Mouse (Mus musculus) common myeloid progenitor, adult 5-6 weeks (primary cell): ENCODE results near the gene Gfi1b. TPM values are rescaled to one million over a fixed set of nuclear protein-coding genes. Genes with fewer than 3 reads are reported as not detected.
A peak's percentile ranks its signal among the peaks of the same experiment; 100 is the strongest.

Experiments used
- ATAC-seq: replicated peaks from 2 replicates; pipeline ENCODE4 v1.8.0; 2016; ENCODE audit warnings: low read depth, mild to moderate bottlenecking, moderate TSS enrichment, inconsistent platforms; ENCODE audit not compliant: poor library complexity, severe bottlenecking
- total RNA-seq: library from RNA; stranded (forward); fragments of 200-1000, 187-1606 nt; gene quantifications from 2 replicates; pipeline ENCODE4 v1.2.3, GENCODE M21; 2017

Gfi1b gene
- 29.5 and 30.7 TPM in 2 replicates for total RNA-seq

GRCm38 (mm10) chr2:28621664-28622171, at the start of gene Gfi1b:
Gfi1b (minus strand) TSS chr2:28621982.
- ATAC-seq: peak; percentile 77

- ATAC-seq: no peak
Observed at GRCm38 (mm10) chr2:28671438-28671837, 49.7 kb upstream of the Gfi1b start.

GRCm38 (mm10) chr2:28665818-28666217, 44.0 kb upstream of the Gfi1b start:
- no peak for ATAC-seq

GRCm38 (mm10) chr2:28662891-28663290, 41.1 kb upstream of the Gfi1b start:
- no peak for ATAC-seq

- ATAC-seq: no peak
Observed at GRCm38 (mm10) chr2:28656216-28656615, 34.4 kb upstream of the Gfi1b start.

- ATAC-seq: peak; percentile 58; the same call in 1 of the 2 replicates
Observed at GRCm38 (mm10) chr2:28654295-28654694, 32.5 kb upstream of the Gfi1b start.

GRCm38 (mm10) chr2:28653351-28653750, 31.6 kb upstream of the Gfi1b start:
- ATAC-seq: no peak

- ATAC-seq: no peak
Observed at GRCm38 (mm10) chr2:28650526-28650925, 28.7 kb upstream of the Gfi1b start.

GRCm38 (mm10) chr2:28643081-28643480, 21.3 kb upstream of the Gfi1b start:
- ATAC-seq: no peak

GRCm38 (mm10) chr2:28641435-28641941, 19.7 kb upstream of the Gfi1b start:
- ATAC-seq: no peak

GRCm38 (mm10) chr2:28640461-28641424, 19.0 kb upstream of the Gfi1b start, which contains the start of gene Tsc1:
Tsc1 (plus strand) TSS chr2:28641228.
- ATAC-seq: peak; percentile 94

GRCm38 (mm10) chr2:28639794-28640193, 18.0 kb upstream of the Gfi1b start:
- ATAC-seq: no peak

- ATAC-seq: no peak
Observed at GRCm38 (mm10) chr2:28638886-28639285, 17.1 kb upstream of the Gfi1b start.

- no peak for ATAC-seq
Observed at GRCm38 (mm10) chr2:28638352-28638751, 16.6 kb upstream of the Gfi1b start.

- ATAC-seq: no peak
Observed at GRCm38 (mm10) chr2:28637106-28637845, 15.5 kb upstream of the Gfi1b start.

GRCm38 (mm10) chr2:28635199-28635598, 13.4 kb upstream of the Gfi1b start:
- ATAC-seq: no peak

- ATAC-seq: peak; percentile 77; the same call in 1 of the 2 replicates
Observed at GRCm38 (mm10) chr2:28633136-28633535, 11.4 kb upstream of the Gfi1b start.

- no peak for ATAC-seq
Observed at GRCm38 (mm10) chr2:28632626-28633025, 10.8 kb upstream of the Gfi1b start.

- no peak for ATAC-seq
Observed at GRCm38 (mm10) chr2:28629911-28630381, 8.2 kb upstream of the Gfi1b start.

GRCm38 (mm10) chr2:28628053-28628452, 6.3 kb upstream of the Gfi1b start:
- ATAC-seq: peak; percentile 45; the same call in 1 of the 2 replicates
